Mouse (Mus musculus): Measurements from ENCODE around the gene Btd. TPM values are rescaled to one million over a fixed set of nuclear protein-coding genes. Genes with fewer than 3 reads are reported as not detected.

Gene Btd
- polyA plus RNA-seq, 1 experiment from 2014 or later = 18.4 TPM

- no peaks in the 10 kb centered on the region for H3K27me3 ChIP-seq (ENCODE audit: control insufficient read depth, insufficient read depth, low read length)
- no peaks in the 10 kb centered on the region for H3K4me1 ChIP-seq (replicated peaks; ENCODE audit: control insufficient read depth, insufficient read depth, low read length)
- no peaks in the 10 kb centered on the region for H3K36me3 ChIP-seq (ENCODE audit: control insufficient read depth, insufficient read depth, low read length)
- H3K4me2 ChIP-seq (replicated peaks; ENCODE audit: low read depth, low read length) = no peak overlapping the region
- H3K27ac ChIP-seq (ENCODE audit: low read depth, low read length) = no peak overlapping the region
- DNase-seq (ENCODE audit: low spot score) (no peak), ATAC-seq (ENCODE audit: low FRiP score) (no peak)
- H3K9ac ChIP-seq (ENCODE audit: low read depth, low read length) = no peak overlapping the region
- no peaks in the 10 kb centered on the region for H3K9me3 ChIP-seq (ENCODE audit: control insufficient read depth, low read length)
- 92% methylated on average over 2 of the region's 2 CpGs for WGBS
- no peak overlapping the region for H3K4me3 ChIP-seq (ENCODE audit: low read depth, low read length)
These were observed 59.5 kb downstream of the Btd start for GRCm38 (mm10) chr14:31700376-31700775.

- Histone ChIP-seq H3K4me3 (ENCODE audit: low read depth, low read length) (no peak overlapping the region), H3K27ac (ENCODE audit: low read depth, low read length) (no peak overlapping the region), H3K9ac (ENCODE audit: low read depth, low read length) (no peak overlapping the region), H3K27me3 (ENCODE audit: control insufficient read depth, insufficient read depth, low read length) (no peaks in the 10 kb centered on the region), H3K4me2 (replicated peaks; ENCODE audit: low read depth, low read length) (no peak overlapping the region), H3K36me3 (ENCODE audit: control insufficient read depth, insufficient read depth, low read length) (no peaks in the 10 kb centered on the region), H3K4me1 (replicated peaks; ENCODE audit: control insufficient read depth, insufficient read depth, low read length) (no peaks in the 10 kb centered on the region), H3K9me3 (ENCODE audit: control insufficient read depth, low read length) (no peaks in the 10 kb centered on the region)
- ATAC-seq (ENCODE audit: low FRiP score) (no peak), DNase-seq (ENCODE audit: low spot score) (no peak)
- WGBS = 94% methylated on average over 1 of the region's 1 CpGs
These were observed 68.5 kb downstream of the Btd start for GRCm38 (mm10) chr14:31709343-31709742.

GRCm38 (mm10) chr14:31715669-31716068 is 74.8 kb downstream of the Btd start:
- ATAC-seq (ENCODE audit: low FRiP score) (no peak), DNase-seq (ENCODE audit: low spot score) (no peak)
- H3K36me3 ChIP-seq (ENCODE audit: control insufficient read depth, insufficient read depth, low read length) = no peaks in the 10 kb centered on the region
- no peak overlapping the region for H3K4me2 ChIP-seq (replicated peaks; ENCODE audit: low read depth, low read length)
- H3K27ac ChIP-seq (ENCODE audit: low read depth, low read length) = no peak overlapping the region
- no peak overlapping the region for H3K4me3 ChIP-seq (ENCODE audit: low read depth, low read length)
- H3K9ac ChIP-seq (ENCODE audit: low read depth, low read length) = no peak overlapping the region
- no peaks in the 10 kb centered on the region for H3K9me3 ChIP-seq (ENCODE audit: control insufficient read depth, low read length)
- no peaks in the 10 kb centered on the region for H3K4me1 ChIP-seq (replicated peaks; ENCODE audit: control insufficient read depth, insufficient read depth, low read length)
- no peaks in the 10 kb centered on the region for H3K27me3 ChIP-seq (ENCODE audit: control insufficient read depth, insufficient read depth, low read length)

- no peaks in the 10 kb centered on the region for H3K36me3 ChIP-seq (ENCODE audit: control insufficient read depth, insufficient read depth, low read length)
- no peaks in the 10 kb centered on the region for H3K4me1 ChIP-seq (replicated peaks; ENCODE audit: control insufficient read depth, insufficient read depth, low read length)
- H3K27me3 ChIP-seq (ENCODE audit: control insufficient read depth, insufficient read depth, low read length) = no peaks in the 10 kb centered on the region
- H3K9me3 ChIP-seq (ENCODE audit: control insufficient read depth, low read length) = no peaks in the 10 kb centered on the region
- WGBS = 98% methylated on average over 5 of the region's 5 CpGs
- DNase-seq (ENCODE audit: low spot score) = no peak
- ATAC-seq (ENCODE audit: low FRiP score) = no peak
- no peak overlapping the region for H3K9ac ChIP-seq (ENCODE audit: low read depth, low read length)
- no peak overlapping the region for H3K4me3 ChIP-seq (ENCODE audit: low read depth, low read length)
- no peak overlapping the region for H3K27ac ChIP-seq (ENCODE audit: low read depth, low read length)
- H3K4me2 ChIP-seq (replicated peaks; ENCODE audit: low read depth, low read length) = no peak overlapping the region
These were observed 76.5 kb downstream of the Btd start for GRCm38 (mm10) chr14:31717360-31717759.

Other genes with a start within 250 kb of the Btd start
- gene Sh3bp5, start 204.9 kb upstream of the Btd start, polyA plus RNA-seq (2014; fragmentation: Nextera tagmentation; extraction: Ambion mirVana) = 13.6 and 17.3 TPM in 2 replicates
- gene Eaf1, start 146.6 kb upstream of the Btd start, polyA plus RNA-seq (2014; fragmentation: Nextera tagmentation; extraction: Ambion mirVana) = 15.9 and 17.0 TPM in 2 replicates
- gene Mettl6, start 146.0 kb upstream of the Btd start, polyA plus RNA-seq (2014; fragmentation: Nextera tagmentation; extraction: Ambion mirVana) = 86.9 and 87.1 TPM in 2 replicates
- gene Colq, start 49.7 kb upstream of the Btd start, polyA plus RNA-seq (2014; fragmentation: Nextera tagmentation; extraction: Ambion mirVana) = 0.27 TPM in 1 of 2 replicates, not detected in the other
- 0.42 and 1.1 TPM in 2 replicates for gene Gm49387, start 150 bp upstream of the Btd start, polyA plus RNA-seq (2014; fragmentation: Nextera tagmentation; extraction: Ambion mirVana)
- 9.4 and 12.3 TPM in 2 replicates for gene Hacl1, start 258 bp downstream of the Btd start, polyA plus RNA-seq (2014; fragmentation: Nextera tagmentation; extraction: Ambion mirVana)
- 10.2 and 10.5 TPM in 2 replicates for gene Ankrd28, start 189.6 kb downstream of the Btd start, polyA plus RNA-seq (2014; fragmentation: Nextera tagmentation; extraction: Ambion mirVana)

Data from hindbrain, embryonic 11.5 days (tissue).